Mouse (Mus musculus): ENCODE data around the gene Vmn1r227. TPM values are rescaled to one million over a fixed set of nuclear protein-coding genes. Genes with fewer than 3 reads are reported as not detected.

The Vmn1r227 gene
- total and polyA plus RNA-seq, 3 experiments: 0.01 TPM; not detected in 2

GRCm38 (mm10) chr17:20786057-20786456 lies 56.4 kb downstream of the Vmn1r227 start, which contains the start of gene Vmn1r228:
Gene Vmn1r228, minus strand, starts transcription at chr17:20786157.
- H3K4me3 ChIP-seq (ENCODE audit: control insufficient read depth in 1 of 2, insufficient read depth in 1 of 2, low read depth in 2 of 2, low read length in 2 of 2): no peak within 1 kb of the TSS

More at GRCm38 (mm10) chr17:20786057-20786456, 56.4 kb downstream of the Vmn1r227 start, which contains the start of gene Vmn1r228:
- no peak for DNase-seq (ENCODE audit: low read depth, low spot score)
- H3K9me3 ChIP-seq (replicated peaks; ENCODE audit: insufficient read depth, low read length): no peaks in the 10 kb centered on the region
- no peaks in the 10 kb centered on the region for H3K4me1 ChIP-seq (ENCODE audit: control insufficient read depth in 1 of 2, insufficient read depth in 2 of 2, low read length in 2 of 2)
- H3K27ac ChIP-seq (ENCODE audit: control insufficient read depth, low read depth, low read length): no peak within 1 kb of the TSS
- no peaks in the 10 kb centered on the region for H3K27me3 ChIP-seq (ENCODE audit: control insufficient read depth in 1 of 2, insufficient read depth in 2 of 2, low read length in 2 of 2)
- TF ChIP-seq MEF2A (IDR thresholded peaks at IDR 0.05; ENCODE audit: extremely low read depth, insufficient replicate concordance, low read depth, low read length, poor library complexity, severe bottlenecking) (no peak), CHD1 (IDR thresholded peaks at IDR 0.05; ENCODE audit: low read depth, low read length) (no peak), GATA1 (IDR thresholded peaks at IDR 0.05; ENCODE audit: low read depth, low read length) (no peak), POLR2A (IDR thresholded peaks at IDR 0.05; ENCODE audit: control insufficient read depth in 1 of 2, insufficient read depth in 1 of 2, low read depth in 1 of 2, low read length in 2 of 2, poor library complexity in 1 of 2) (no peak)
- H3K79me2 ChIP-seq (ENCODE audit: control insufficient read depth, insufficient read depth, low read length, poor library complexity): no peaks in the 10 kb centered on the region
- no peaks in the 10 kb centered on the region for H3K36me3 ChIP-seq (ENCODE audit: control insufficient read depth in 1 of 2, insufficient read depth in 2 of 2, low read length in 2 of 2)
- H3K9ac ChIP-seq (ENCODE audit: control insufficient read depth, low read depth, low read length, poor library complexity, severe bottlenecking): no peak within 1 kb of the TSS

Other genes starting within 250 kb of the Vmn1r227 start
- gene Vmn2r108, start 248.5 kb upstream of the Vmn1r227 start, total RNA-seq (2012; rRNA removed): not detected in 2 replicates
- gene Vmn2r108, start 248.5 kb upstream of the Vmn1r227 start, polyA plus RNA-seq (2012; ENCODE audit: insufficient read depth in 1 of 2, insufficient read length in 2 of 2, low read depth in 1 of 2, low replicate concordance in 2 of 2, missing spikeins in 1 of 2): not detected
- not detected in 2 replicates for gene Vmn1r225, start 231.7 kb upstream of the Vmn1r227 start, total RNA-seq (2012; rRNA removed)
- not detected for gene Vmn1r225, start 231.7 kb upstream of the Vmn1r227 start, polyA plus RNA-seq (2012; ENCODE audit: insufficient read depth in 1 of 2, insufficient read length in 2 of 2, low read depth in 1 of 2, low replicate concordance in 2 of 2, missing spikeins in 1 of 2)
- gene Vmn2r109, start 165.1 kb upstream of the Vmn1r227 start, total RNA-seq (2012; rRNA removed): not detected in 2 replicates
- gene Vmn2r109, start 165.1 kb upstream of the Vmn1r227 start, polyA plus RNA-seq (2012; ENCODE audit: insufficient read depth in 1 of 2, insufficient read length in 2 of 2, low read depth in 1 of 2, low replicate concordance in 2 of 2, missing spikeins in 1 of 2): not detected
- gene Vmn2r110, start 133.4 kb upstream of the Vmn1r227 start, total RNA-seq (2012; rRNA removed): not detected in 2 replicates
- under 1 TPM in 1 of 2 experiments, not detected in 1; 0.01 TPM for gene Vmn2r110, start 133.4 kb upstream of the Vmn1r227 start, polyA plus RNA-seq (2012; ENCODE audit: insufficient read depth in 1 of 2, insufficient read length in 2 of 2, low read depth in 1 of 2, low replicate concordance in 2 of 2, missing spikeins in 1 of 2)
- not detected in 2 replicates for gene Fpr-rs3, start 105.0 kb upstream of the Vmn1r227 start, total RNA-seq (2012; rRNA removed)
- gene Fpr-rs3, start 105.0 kb upstream of the Vmn1r227 start, polyA plus RNA-seq (2012; ENCODE audit: insufficient read depth in 1 of 2, insufficient read length in 2 of 2, low read depth in 1 of 2, low replicate concordance in 2 of 2, missing spikeins in 1 of 2): not detected
- not detected in 2 replicates for gene Vmn1r226, start 47.0 kb upstream of the Vmn1r227 start, total RNA-seq (2012; rRNA removed)
- not detected for gene Vmn1r226, start 47.0 kb upstream of the Vmn1r227 start, polyA plus RNA-seq (2012; ENCODE audit: insufficient read depth in 1 of 2, insufficient read length in 2 of 2, low read depth in 1 of 2, low replicate concordance in 2 of 2, missing spikeins in 1 of 2)
- gene Vmn1r228, start 56.3 kb downstream of the Vmn1r227 start, total RNA-seq (2012; rRNA removed): not detected in 2 replicates
- not detected for gene Vmn1r228, start 56.3 kb downstream of the Vmn1r227 start, polyA plus RNA-seq (2012; ENCODE audit: insufficient read depth in 1 of 2, insufficient read length in 2 of 2, low read depth in 1 of 2, low replicate concordance in 2 of 2, missing spikeins in 1 of 2)
- not detected in 2 replicates for gene Vmn1r229, start 81.7 kb downstream of the Vmn1r227 start, total RNA-seq (2012; rRNA removed)
- under 1 TPM in 1 of 2 experiments, not detected in 1; 0.01 TPM for gene Vmn1r229, start 81.7 kb downstream of the Vmn1r227 start, polyA plus RNA-seq (2012; ENCODE audit: insufficient read depth in 1 of 2, insufficient read length in 2 of 2, low read depth in 1 of 2, low replicate concordance in 2 of 2, missing spikeins in 1 of 2)
- gene Vmn1r230, start 110.6 kb downstream of the Vmn1r227 start, total RNA-seq (2012; rRNA removed): not detected in 2 replicates
- not detected for gene Vmn1r230, start 110.6 kb downstream of the Vmn1r227 start, polyA plus RNA-seq (2012; ENCODE audit: insufficient read depth in 1 of 2, insufficient read length in 2 of 2, low read depth in 1 of 2, low replicate concordance in 2 of 2, missing spikeins in 1 of 2)
- not detected in 2 replicates for gene Vmn1r231, start 175.2 kb downstream of the Vmn1r227 start, total RNA-seq (2012; rRNA removed)
- not detected for gene Vmn1r231, start 175.2 kb downstream of the Vmn1r227 start, polyA plus RNA-seq (2012; ENCODE audit: insufficient read depth in 1 of 2, insufficient read length in 2 of 2, low read depth in 1 of 2, low replicate concordance in 2 of 2, missing spikeins in 1 of 2)
- not detected in 2 replicates for gene Vmn1r232, start 189.9 kb downstream of the Vmn1r227 start, total RNA-seq (2012; rRNA removed)
- not detected for gene Vmn1r232, start 189.9 kb downstream of the Vmn1r227 start, polyA plus RNA-seq (2012; ENCODE audit: insufficient read depth in 1 of 2, insufficient read length in 2 of 2, low read depth in 1 of 2, low replicate concordance in 2 of 2, missing spikeins in 1 of 2)
- 152 and 154 TPM in 2 replicates for gene Ppp2r1a, start 215.5 kb downstream of the Vmn1r227 start, total RNA-seq (2012; rRNA removed)
- gene Ppp2r1a, start 215.5 kb downstream of the Vmn1r227 start, polyA plus RNA-seq (2012; ENCODE audit: insufficient read depth in 1 of 2, insufficient read length in 2 of 2, low read depth in 1 of 2, low replicate concordance in 2 of 2, missing spikeins in 1 of 2): 100 to 1,000 TPM in 1 of 2 experiments, not detected in 1; 312 TPM